Mouse (Mus musculus) MEL (cell line): ENCODE measurements around the gene Pparg. TPM values are rescaled to one million over a fixed set of nuclear protein-coding genes. Genes with fewer than 3 reads are reported as not detected.

Source experiments
- DNase-seq: peaks from one replicate; pipeline ENCODE4 v3.0.0; 2011; ENCODE audit warnings: low read depth, low spot score
- H3K27ac ChIP-seq: 2 replicates; pipeline ENCODE4 v1.5.1; 2012; ENCODE audit warnings: low read depth, mild to moderate bottlenecking, control low read depth, low read length, moderate library complexity; ENCODE audit not compliant: control insufficient read depth
- H3K27me3 ChIP-seq, 2 experiments: fragments of 150-350 bp in 1 of 2; sonication (generic) in 1 of 2; 2 replicates each; pipeline ENCODE4 v1.6.1; 2012; ENCODE audit warnings: low read length in 2 of 2, mild to moderate bottlenecking in 2 of 2, improper control_type of control experiment in 1 of 2, moderate library complexity in 1 of 2; ENCODE audit not compliant: insufficient read depth in 2 of 2, control insufficient read depth in 1 of 2
- H3K36me3 ChIP-seq, 2 experiments: 2 replicates each; pipeline ENCODE4 v1.6.1; 2012 to 2014; ENCODE audit warnings: low read length in 2 of 2, improper control_type of control experiment in 1 of 2, inconsistent platforms in 1 of 2, mild to moderate bottlenecking in 1 of 2; ENCODE audit not compliant: insufficient read depth in 2 of 2, control insufficient read depth in 1 of 2
- H3K4me1 ChIP-seq, 2 experiments: fragments of 150-350 bp in 1 of 2; sonication (generic) in 1 of 2; 2 replicates each; pipeline ENCODE4 v1.6.1; 2012; ENCODE audit warnings: low read length in 2 of 2, improper control_type of control experiment in 1 of 2, mild to moderate bottlenecking in 1 of 2; ENCODE audit not compliant: insufficient read depth in 2 of 2, control insufficient read depth in 1 of 2
- H3K4me3 ChIP-seq, 2 experiments: fragments of 150-350 bp in 1 of 2; sonication (generic) in 1 of 2; 2 replicates each; pipeline ENCODE4 v1.5.1; 2012; ENCODE audit warnings: low read depth in 2 of 2, low read length in 2 of 2, mild to moderate bottlenecking in 2 of 2, moderate library complexity in 2 of 2, control low read depth in 1 of 2, improper control_type of control experiment in 1 of 2; ENCODE audit not compliant: control insufficient read depth in 1 of 2, insufficient read depth in 1 of 2
- H3K79me2 ChIP-seq: 2 replicates; pipeline ENCODE4 v1.6.1; 2012; ENCODE audit warnings: mild to moderate bottlenecking, low read length, moderate library complexity; ENCODE audit not compliant: control insufficient read depth, poor library complexity, insufficient read depth
- H3K9ac ChIP-seq: 2 replicates; pipeline ENCODE4 v1.6.1; 2012; ENCODE audit warnings: low read depth, mild to moderate bottlenecking, control low read depth, low read length, moderate library complexity; ENCODE audit not compliant: control insufficient read depth, poor library complexity, severe bottlenecking
- H3K9me3 ChIP-seq: fragments of 150-350 bp; sonication (generic); replicated peaks from 2 replicates; pipeline ENCODE4 v1.6.1; 2012; ENCODE audit warnings: mild to moderate bottlenecking, low read length, improper control_type of control experiment, moderate library complexity; ENCODE audit not compliant: insufficient read depth
- BHLHE40 ChIP-seq: IDR thresholded peaks from 2 replicates; pipeline ENCODE4 v1.6.1; 2012; ENCODE audit warnings: low read depth, mild to moderate bottlenecking, inconsistent platforms, low read length, improper control_type of control experiment, borderline replicate concordance
- CHD1 ChIP-seq: IDR thresholded peaks from 2 replicates; pipeline ENCODE4 v1.6.1; 2012; ENCODE audit warnings: low read depth, mild to moderate bottlenecking, inconsistent platforms, low read length, improper control_type of control experiment
- CHD2 ChIP-seq: IDR thresholded peaks from 2 replicates; pipeline ENCODE4 v1.6.1; 2011; ENCODE audit warnings: low read length, improper control_type of control experiment
- JUND ChIP-seq: IDR thresholded peaks from 2 replicates; pipeline ENCODE4 v1.6.1; 2011; ENCODE audit warnings: low read depth, mild to moderate bottlenecking, improper control_type of control experiment, low read length
- KAT2A ChIP-seq: conservative IDR thresholded peaks from 2 replicates; pipeline ENCODE4 v1.6.1; 2012; ENCODE audit warnings: low read depth, low read length, improper control_type of control experiment, inconsistent platforms
- MAFK ChIP-seq: IDR thresholded peaks from 2 replicates; pipeline ENCODE4 v1.6.1; 2011; ENCODE audit warnings: low read depth, mild to moderate bottlenecking, low read length, improper control_type of control experiment, borderline replicate concordance
- MAX ChIP-seq: IDR thresholded peaks from 2 replicates; pipeline ENCODE4 v1.6.1; 2011; ENCODE audit warnings: low read length, improper control_type of control experiment
- MAZ ChIP-seq: IDR thresholded peaks from 2 replicates; pipeline ENCODE4 v1.6.1; 2012; ENCODE audit warnings: low read depth, mild to moderate bottlenecking, inconsistent platforms, low read length, improper control_type of control experiment
- MEF2A ChIP-seq: IDR thresholded peaks from 2 replicates; pipeline ENCODE4 v1.6.1; 2014; ENCODE audit warnings: low read depth, mild to moderate bottlenecking, inconsistent platforms, low read length, improper control_type of control experiment; ENCODE audit not compliant: poor library complexity, insufficient replicate concordance, severe bottlenecking; ENCODE audit errors: extremely low read depth
- NELFE ChIP-seq: IDR thresholded peaks from 2 replicates; pipeline ENCODE4 v1.6.1; 2011; ENCODE audit warnings: low read depth, low read length, improper control_type of control experiment
- NRF1 ChIP-seq: IDR thresholded peaks from 2 replicates; pipeline ENCODE4 v1.6.1; 2014; ENCODE audit warnings: low read depth, mild to moderate bottlenecking, inconsistent platforms, low read length, improper control_type of control experiment, moderate library complexity; ENCODE audit not compliant: poor library complexity, insufficient read depth, severe bottlenecking
- POLR2AphosphoS2 ChIP-seq: IDR thresholded peaks from 2 replicates; pipeline ENCODE4 v1.6.1; 2011; ENCODE audit warnings: low read length, improper control_type of control experiment
- POLR2AphosphoS5 ChIP-seq: IDR thresholded peaks from 2 replicates; pipeline ENCODE4 v1.6.1; 2012; ENCODE audit warnings: low read depth, borderline replicate concordance, mild to moderate bottlenecking, inconsistent platforms, low read length, moderate library complexity, mixed read lengths
- RCOR1 ChIP-seq: IDR thresholded peaks from 2 replicates; pipeline ENCODE4 v1.6.1; 2012; ENCODE audit warnings: low read depth, mild to moderate bottlenecking, inconsistent platforms, low read length, improper control_type of control experiment
- TAL1 ChIP-seq: IDR thresholded peaks from 2 replicates; pipeline ENCODE4 v1.6.1; 2012; ENCODE audit warnings: mild to moderate bottlenecking, inconsistent platforms, low read length, moderate library complexity, mixed read lengths
- TBP ChIP-seq: IDR thresholded peaks from 2 replicates; pipeline ENCODE4 v1.8.0; 2011; ENCODE audit warnings: low read depth, low read length, improper control_type of control experiment
- TCF12 ChIP-seq: IDR thresholded peaks from 2 replicates; pipeline ENCODE4 v1.6.1; 2014; ENCODE audit warnings: low read depth, mild to moderate bottlenecking, inconsistent platforms, low read length, improper control_type of control experiment, moderate library complexity
- USF2 ChIP-seq, 2 experiments: IDR thresholded peaks; 2 replicates each; pipeline ENCODE4 v1.6.1; 2011 to 2012; ENCODE audit warnings: improper control_type of control experiment in 2 of 2, low read length in 2 of 2, borderline replicate concordance in 1 of 2, inconsistent platforms in 1 of 2, low read depth in 1 of 2, mild to moderate bottlenecking in 1 of 2; ENCODE audit not compliant: insufficient read depth in 1 of 2
- ZMIZ1 ChIP-seq: IDR thresholded peaks from 2 replicates; pipeline ENCODE4 v1.6.1; 2012; ENCODE audit warnings: low read depth, mild to moderate bottlenecking, inconsistent platforms, low read length, improper control_type of control experiment, moderate library complexity
- ZNF384 ChIP-seq: IDR thresholded peaks from 2 replicates; pipeline ENCODE4 v1.6.1; 2012; ENCODE audit warnings: low read depth, mild to moderate bottlenecking, inconsistent platforms, low read length, improper control_type of control experiment
- polyA plus RNA-seq, 2 experiments: library from polyadenylated mRNA; stranded (reverse) in 1 of 2; unstranded in 1 of 2; fragments of >175 nt in 1 of 2; fragments of >200 nt in 1 of 2; gene quantifications; 2 replicates each; pipeline versions ENCODE4 v1.2.1 to v1.2.4; 2012; ENCODE audit warnings: low replicate concordance in 2 of 2, low read depth in 1 of 2; ENCODE audit not compliant: insufficient read length in 2 of 2, insufficient read depth in 1 of 2, missing spikeins in 1 of 2
- total RNA-seq: library from RNA; depleted of rRNA; stranded (reverse); fragments of 300-350 nt; gene quantifications from 2 replicates; pipeline ENCODE4 v1.2.3, GENCODE M21; 2012

Pparg gene
- total and polyA plus RNA-seq, 3 experiments = 0.08 to 0.15 TPM; not detected in 1

GRCm38 (mm10) chr6:115389945-115390540, 29.3 kb downstream of the Pparg start:
- no peak overlapping the region for H3K27ac ChIP-seq
- no peak overlapping the region for H3K4me3 ChIP-seq
- TF ChIP-seq USF2 (IDR thresholded peaks at IDR 0.05; ENCODE audit: borderline replicate concordance in 1 of 2, insufficient read depth in 1 of 2, low read depth in 1 of 2, low read length in 2 of 2) = no peak
- no peak for TF ChIP-seq MEF2A
- no peak for TF ChIP-seq RCOR1
- no peak for TF ChIP-seq MAZ
- TF ChIP-seq BHLHE40 = no peak
- TF ChIP-seq TAL1 = no peak
- TF ChIP-seq ZNF384 = no peak
- no peak for TF ChIP-seq KAT2A
- TF ChIP-seq ZMIZ1 = no peak
- TF ChIP-seq CHD2 = no peak
- TF ChIP-seq, all 39 proteins: peak for 0
- Histone ChIP-seq H3K9me3 (no peaks in the 10 kb centered on the region), H3K9ac (no peak overlapping the region), H3K36me3 (no peaks in the 10 kb centered on the region), H3K4me1 (no peaks in the 10 kb centered on the region), H3K27me3 (peaks cover 10 to 12% of the 10 kb centered on the region in 2 experiments), H3K79me2 (no peaks in the 10 kb centered on the region)
- no peak for DNase-seq

GRCm38 (mm10) chr6:115396911-115397310, 36.2 kb downstream of the Pparg start:
- Histone ChIP-seq H3K79me2 (no peaks in the 10 kb centered on the region), H3K4me1 (no peaks in the 10 kb centered on the region), H3K27me3 (peaks cover 9 to 10% of the 10 kb centered on the region in 2 experiments), H3K36me3 (no peaks in the 10 kb centered on the region), H3K4me3 (no peak overlapping the region), H3K9ac (no peak overlapping the region), H3K27ac (no peak overlapping the region), H3K9me3 (no peaks in the 10 kb centered on the region)
- no peak for TF ChIP-seq RCOR1
- TF ChIP-seq NRF1 = no peak
- no peak for TF ChIP-seq POLR2AphosphoS5
- TF ChIP-seq MAFK = no peak
- TF ChIP-seq TCF12 = no peak
- no peak for TF ChIP-seq JUND
- no peak for TF ChIP-seq POLR2AphosphoS2
- TF ChIP-seq ZMIZ1 = no peak
- TF ChIP-seq NELFE = no peak
- no peak for TF ChIP-seq CHD1
- no peak for TF ChIP-seq TBP
- TF ChIP-seq MAX = no peak
- DNase-seq = no peak
